Mouse (Mus musculus) forebrain, embryonic 11.5 days (tissue): ENCODE measurements around the gene Gm17334. TPM values are rescaled to one million over a fixed set of nuclear protein-coding genes. Genes with fewer than 3 reads are reported as not detected.
"Not testable (repeated sequence)": the region's sequence is repeated elsewhere in the genome, so short reads cannot be mapped to it uniquely, and the experiment has no call there.

ENCODE experiments used
- ATAC-seq: fragments of 200-750 bp; cut with Nextera tagmentation; replicated peaks from 2 replicates; pipeline ENCODE4 v1.8.0; 2017; ENCODE audit warnings: moderate TSS enrichment; ENCODE audit not compliant: low FRiP score
- DNase-seq: peaks from one replicate; pipeline ENCODE4 v3.0.0-alpha.2; 2017; ENCODE audit warnings: low spot score
- H3K27ac ChIP-seq: fragments of 300-500 bp; sonication (generic); 2 replicates; pipeline ENCODE4 v1.5.1; 2014; ENCODE audit warnings: low read depth, low read length
- H3K27me3 ChIP-seq: fragments of 300-500 bp; sonication (generic); 2 replicates; pipeline ENCODE4 v1.6.1; 2014; ENCODE audit warnings: mild to moderate bottlenecking, low read length, mixed read lengths; ENCODE audit not compliant: control insufficient read depth, insufficient read depth
- H3K36me3 ChIP-seq: fragments of 300-500 bp; sonication (generic); 2 replicates; pipeline ENCODE4 v1.6.1; 2014; ENCODE audit warnings: mild to moderate bottlenecking, low read length, moderate library complexity, mixed read lengths; ENCODE audit not compliant: control insufficient read depth, insufficient read depth
- H3K4me1 ChIP-seq: fragments of 300-500 bp; sonication (generic); replicated peaks from 2 replicates; pipeline ENCODE4 v1.6.1; 2014; ENCODE audit warnings: low read length, mixed read lengths; ENCODE audit not compliant: control insufficient read depth, insufficient read depth
- H3K4me2 ChIP-seq: fragments of 300-500 bp; sonication (generic); 2 replicates; pipeline ENCODE4 v1.6.1; 2014; ENCODE audit warnings: low read depth, mild to moderate bottlenecking, low read length, moderate library complexity, mixed read lengths; ENCODE audit not compliant: severe bottlenecking
- H3K4me3 ChIP-seq: fragments of 300-500 bp; sonication (generic); 2 replicates; pipeline ENCODE4 v1.5.1; 2014; ENCODE audit warnings: low read depth, low read length
- H3K9ac ChIP-seq: fragments of 300-500 bp; sonication (generic); 2 replicates; pipeline ENCODE4 v1.6.1; 2014; ENCODE audit warnings: low read length
- H3K9me3 ChIP-seq: fragments of 300-500 bp; sonication (generic); 2 replicates; pipeline ENCODE4 v1.6.1; 2016; ENCODE audit warnings: low read length, mixed read lengths; ENCODE audit not compliant: control insufficient read depth
- WGBS: fragments of 180-500 bp; shearing (Covaris S2); extraction: QIAGEN DNeasy Blood & Tissue Kit; methylation state at CpG from one replicate; pipeline ENCODE4 v1.1.7; 2014; 5-methylcytosine and 5-hydroxymethylcytosine counted together
- polyA plus RNA-seq: library from polyadenylated mRNA; unstranded; fragments of >200 nt; fragmentation: Nextera tagmentation; extraction: Ambion mirVana; gene quantifications from 2 replicates; pipeline ENCODE4 v1.2.1, GENCODE M21; 2014

Gene Gm17334
- polyA plus RNA-seq, 1 experiment from 2014 or later: not detected

GRCm38 (mm10) chr11:53762827-53763495, 10.0 kb downstream of the Gm17334 start:
- Histone ChIP-seq H3K9ac (peak overlapping the region; percentile 56), H3K27me3 (peaks cover 9% of the 10 kb centered on the region; the same call in 1 of the 2 replicates), H3K4me3 (peak overlapping the region; percentile 24; the same call in 1 of the 2 replicates), H3K36me3 (no peaks in the 10 kb centered on the region), H3K4me2 (peak overlapping the region; percentile 67), H3K27ac (no peak overlapping the region; the same call in 1 of the 2 replicates), H3K4me1 (peaks cover 25% of the 10 kb centered on the region), H3K9me3 (no peaks in the 10 kb centered on the region)
- 7% methylated on average over 23 of the region's 23 CpGs for WGBS
- DNase-seq: peak; percentile 63
- peak; percentile 25; the same call in 1 of the 2 replicates for ATAC-seq

- ATAC-seq: no peak
These were observed 10.6 kb downstream of the Gm17334 start for GRCm38 (mm10) chr11:53762426-53762825.

GRCm38 (mm10) chr11:53761822-53762221, 11.2 kb downstream of the Gm17334 start:
- Histone ChIP-seq H3K27me3 (peaks cover 9% of the 10 kb centered on the region; the same call in 1 of the 2 replicates), H3K9ac (no peak overlapping the region), H3K27ac (no peak overlapping the region), H3K4me2 (no peak overlapping the region), H3K9me3 (no peaks in the 10 kb centered on the region), H3K36me3 (no peaks in the 10 kb centered on the region), H3K4me3 (no peak overlapping the region), H3K4me1 (peaks cover 25% of the 10 kb centered on the region)
- WGBS: 57% methylated on average over 2 of the region's 2 CpGs
- ATAC-seq (no peak), DNase-seq (no peak)

More at GRCm38 (mm10) chr11:53762426-53762825, 10.6 kb downstream of the Gm17334 start:
- Histone ChIP-seq H3K4me3 (no peak overlapping the region), H3K36me3 (no peaks in the 10 kb centered on the region), H3K9ac (no peak overlapping the region), H3K27ac (no peak overlapping the region), H3K4me2 (peak overlapping the region; percentile 67; the same call in 1 of the 2 replicates), H3K9me3 (no peaks in the 10 kb centered on the region), H3K4me1 (peaks cover 25% of the 10 kb centered on the region), H3K27me3 (peaks cover 9% of the 10 kb centered on the region; the same call in 1 of the 2 replicates)
- no peak for DNase-seq
- 73% methylated on average over 2 of the region's 2 CpGs for WGBS

GRCm38 (mm10) chr11:53761284-53761683, 11.7 kb downstream of the Gm17334 start:
- Histone ChIP-seq H3K4me3 (no peak overlapping the region), H3K9me3 (no peaks in the 10 kb centered on the region), H3K27ac (no peak overlapping the region), H3K36me3 (no peaks in the 10 kb centered on the region), H3K27me3 (peaks cover 9% of the 10 kb centered on the region; the same call in 1 of the 2 replicates), H3K4me2 (no peak overlapping the region), H3K9ac (no peak overlapping the region), H3K4me1 (peaks cover 25% of the 10 kb centered on the region)
- no peak for ATAC-seq
- DNase-seq: no peak
- WGBS: 87% methylated on average over 5 of the region's 5 CpGs

GRCm38 (mm10) chr11:53759545-53760406, 13.2 kb downstream of the Gm17334 start:
- ATAC-seq: no peak
- Histone ChIP-seq H3K4me2 (peak overlapping the region; percentile 31; the same call in 1 of the 2 replicates), H3K4me3 (no peak overlapping the region), H3K9ac (no peak overlapping the region), H3K9me3 (no peaks in the 10 kb centered on the region), H3K27me3 (peaks cover 9% of the 10 kb centered on the region; the same call in 1 of the 2 replicates), H3K27ac (no peak overlapping the region), H3K36me3 (no peaks in the 10 kb centered on the region), H3K4me1 (peaks cover 25% of the 10 kb centered on the region)
- WGBS: 6% methylated on average over 22 of the region's 22 CpGs
- no peak for DNase-seq

- DNase-seq: no peak
- Histone ChIP-seq H3K27me3 (peaks cover 9% of the 10 kb centered on the region; the same call in 1 of the 2 replicates), H3K36me3 (no peaks in the 10 kb centered on the region), H3K4me1 (peaks cover 24% of the 10 kb centered on the region), H3K27ac (no peak overlapping the region), H3K9me3 (no peaks in the 10 kb centered on the region), H3K4me3 (no peak overlapping the region), H3K4me2 (no peak overlapping the region), H3K9ac (no peak overlapping the region)
- ATAC-seq: no peak
- 42% methylated on average over 6 of the region's 6 CpGs for whole genome bisulfite sequencing
These were observed 14.1 kb downstream of the Gm17334 start for GRCm38 (mm10) chr11:53758791-53759351.

- not testable (repeated sequence) for H3K36me3 ChIP-seq, H3K4me3 ChIP-seq, H3K27ac ChIP-seq, H3K9me3 ChIP-seq, H3K27me3 ChIP-seq, ATAC-seq, H3K4me2 ChIP-seq, H3K9ac ChIP-seq
- H3K4me1 ChIP-seq: peaks cover 16% of the 10 kb centered on the region; the same call in 1 of the 2 replicates
- WGBS: 81% methylated on average over 9 of the region's 9 CpGs
- peak; percentile 39 for DNase-seq
These were observed 15.0 kb downstream of the Gm17334 start for GRCm38 (mm10) chr11:53758033-53758432.

GRCm38 (mm10) chr11:53757612-53758011, 15.4 kb downstream of the Gm17334 start:
- peak; percentile 43 for DNase-seq
- H3K9ac ChIP-seq: no peak overlapping the region
- H3K4me2 ChIP-seq: no peak overlapping the region
- H3K27me3 ChIP-seq: peaks cover 9% of the 10 kb centered on the region; the same call in 1 of the 2 replicates
- peaks cover 16% of the 10 kb centered on the region; the same call in 1 of the 2 replicates for H3K4me1 ChIP-seq
- ATAC-seq: no peak
- no peak overlapping the region for H3K4me3 ChIP-seq
- H3K9me3 ChIP-seq: no peaks in the 10 kb centered on the region
- no peaks in the 10 kb centered on the region for H3K36me3 ChIP-seq
- no peak overlapping the region for H3K27ac ChIP-seq
- WGBS: 91% methylated on average over 4 of the region's 4 CpGs
